Mouse (Mus musculus): Measurements from ENCODE around the gene Gm28051. TPM values are rescaled to one million over a fixed set of nuclear protein-coding genes. Genes with fewer than 3 reads are reported as not detected.

Gene Gm28051
- not detected in 2 replicates for polyA plus RNA-seq (2015; fragmentation: Nextera tagmentation; extraction: Ambion mirVana)

DNA sequence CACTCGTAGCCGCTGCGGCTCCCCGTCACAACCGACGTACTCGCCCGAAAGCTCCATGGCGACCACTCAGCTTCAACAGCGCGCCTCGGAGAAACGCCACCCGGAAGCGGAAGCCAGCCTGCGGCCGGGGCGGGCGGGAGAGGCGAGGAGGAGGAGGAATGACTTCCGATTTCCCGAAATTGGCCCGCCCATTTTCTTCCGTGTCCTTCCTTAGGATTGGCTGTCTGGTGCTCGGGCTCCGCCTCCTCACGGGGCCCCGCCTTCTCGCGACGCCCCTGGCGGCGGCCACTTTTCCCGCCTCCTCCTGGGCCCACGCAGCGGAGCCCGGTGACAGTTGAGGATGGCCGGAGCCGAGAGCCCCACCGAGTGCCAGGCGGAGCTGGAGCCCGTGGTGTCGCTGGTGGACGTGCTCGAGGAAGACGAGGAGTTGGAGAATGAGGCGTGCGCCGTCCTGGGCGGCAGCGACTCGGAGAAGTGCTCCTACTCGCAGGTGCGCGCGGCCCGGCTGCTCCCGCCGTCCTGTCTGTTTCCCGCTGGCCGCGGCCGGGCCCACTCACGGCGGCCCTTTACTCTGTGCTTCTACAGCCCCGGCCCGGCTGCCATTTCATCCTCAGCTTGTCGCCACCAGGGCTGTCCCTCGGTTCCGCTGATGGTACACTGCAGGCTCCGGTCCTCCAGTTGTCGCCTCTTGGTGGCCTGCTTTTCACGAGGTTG is at the start of gene Gm28051, which contains the start of the genes Gon7 and Ubr7:
Gene Gm28051 (minus strand): TSS at position 77 of the 714 bp plus-strand sequence.
Gene Gon7 (minus strand): TSS at position 115 of the 714 bp plus-strand sequence.
Gene Ubr7 (plus strand): TSS at position 279 of the 714 bp plus-strand sequence.
- Histone ChIP-seq H3K9me3 (replicated peaks) (no peaks in the 10 kb centered on the region), H3K27me3 (no peaks in the 10 kb centered on the region), H3K36me3 (ENCODE audit: poor library complexity, severe bottlenecking) (peaks cover 14% of the 10 kb centered on the region), H3K4me3 (peak within 1 kb of the TSS; percentile 89), H3K4me2 (peak within 1 kb of the TSS; percentile 92), H3K27ac (peak within 1 kb of the TSS; percentile 86), H3K4me1 (peaks cover 33% of the 10 kb centered on the region), H3K9ac (peak within 1 kb of the TSS; percentile 91)
- under 1% methylated on average over 73 of the region's 73 CpGs for WGBS
- ATAC-seq = peak; percentile 98

DNA sequence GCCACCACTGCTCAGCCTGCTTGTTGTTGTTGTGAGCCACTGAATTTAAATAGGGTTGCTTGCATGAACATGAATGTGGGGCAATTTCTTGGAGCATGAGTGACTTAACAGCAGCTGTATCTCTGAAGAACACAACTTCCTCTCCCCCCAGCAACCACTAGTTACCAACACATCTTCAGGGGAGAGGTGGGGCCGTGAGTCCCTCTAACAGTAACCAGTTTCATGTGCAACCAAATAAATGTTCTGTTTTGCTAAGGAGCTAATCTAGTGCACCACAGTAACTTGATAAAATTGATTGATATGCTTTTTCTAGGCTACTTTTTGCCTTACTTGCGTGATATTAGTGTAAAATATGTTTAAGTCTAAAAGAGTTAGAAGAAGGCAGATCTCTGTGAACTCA is 42.0 kb upstream of the Gm28051 start:
- Histone ChIP-seq H3K36me3 (ENCODE audit: poor library complexity, severe bottlenecking) (peaks cover 14% of the 10 kb centered on the region), H3K4me2 (no peak overlapping the region), H3K4me1 (no peaks in the 10 kb centered on the region), H3K9ac (no peak overlapping the region), H3K9me3 (replicated peaks) (no peaks in the 10 kb centered on the region), H3K27ac (no peak overlapping the region), H3K27me3 (no peaks in the 10 kb centered on the region), H3K4me3 (no peak overlapping the region)
- no peak for ATAC-seq
- WGBS = over 99% methylated on average over 2 of the region's 2 CpGs

- ATAC-seq = no peak
- H3K4me3 ChIP-seq = no peak overlapping the region
- no peak overlapping the region for H3K27ac ChIP-seq
- no peak overlapping the region for H3K9ac ChIP-seq
- H3K27me3 ChIP-seq = no peaks in the 10 kb centered on the region
- no peaks in the 10 kb centered on the region for H3K9me3 ChIP-seq (replicated peaks)
- H3K4me1 ChIP-seq = no peaks in the 10 kb centered on the region
- 89% methylated on average over 7 of the region's 7 CpGs for WGBS
- peaks cover 81% of the 10 kb centered on the region for H3K36me3 ChIP-seq (ENCODE audit: poor library complexity, severe bottlenecking)
- H3K4me2 ChIP-seq = no peak overlapping the region
Observed at GRCm38 (mm10) chr12:102787927-102788326, 30.4 kb upstream of the Gm28051 start.

DNA sequence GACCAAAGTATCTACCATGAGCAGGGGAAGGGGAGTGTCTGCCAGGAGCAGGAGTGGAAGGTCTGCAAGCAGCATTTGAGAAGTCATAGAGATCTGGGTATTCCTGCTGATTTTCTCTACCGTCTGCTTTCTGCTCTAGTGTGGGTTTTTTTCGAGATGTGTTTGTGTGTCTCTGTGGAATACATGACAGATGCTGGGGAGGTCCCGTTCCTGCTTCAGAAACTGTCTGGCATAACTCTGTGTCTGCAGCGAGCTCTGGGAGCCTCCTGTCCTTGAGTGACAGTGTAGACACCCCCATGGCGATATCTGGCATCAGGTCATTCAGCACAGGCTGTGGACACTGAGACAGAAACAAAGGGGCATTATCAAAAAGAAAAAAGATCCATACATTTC is 28.0 kb upstream of the Gm28051 start:
- Histone ChIP-seq H3K27ac (no peak overlapping the region), H3K36me3 (ENCODE audit: poor library complexity, severe bottlenecking) (peaks cover 70% of the 10 kb centered on the region), H3K4me2 (no peak overlapping the region), H3K27me3 (no peaks in the 10 kb centered on the region), H3K9me3 (replicated peaks) (no peaks in the 10 kb centered on the region), H3K4me1 (peaks cover 2% of the 10 kb centered on the region; the same call in 1 of the 2 replicates), H3K9ac (no peak overlapping the region), H3K4me3 (no peak overlapping the region)
- no peak for ATAC-seq
- WGBS = 87% methylated on average over 5 of the region's 5 CpGs

DNA sequence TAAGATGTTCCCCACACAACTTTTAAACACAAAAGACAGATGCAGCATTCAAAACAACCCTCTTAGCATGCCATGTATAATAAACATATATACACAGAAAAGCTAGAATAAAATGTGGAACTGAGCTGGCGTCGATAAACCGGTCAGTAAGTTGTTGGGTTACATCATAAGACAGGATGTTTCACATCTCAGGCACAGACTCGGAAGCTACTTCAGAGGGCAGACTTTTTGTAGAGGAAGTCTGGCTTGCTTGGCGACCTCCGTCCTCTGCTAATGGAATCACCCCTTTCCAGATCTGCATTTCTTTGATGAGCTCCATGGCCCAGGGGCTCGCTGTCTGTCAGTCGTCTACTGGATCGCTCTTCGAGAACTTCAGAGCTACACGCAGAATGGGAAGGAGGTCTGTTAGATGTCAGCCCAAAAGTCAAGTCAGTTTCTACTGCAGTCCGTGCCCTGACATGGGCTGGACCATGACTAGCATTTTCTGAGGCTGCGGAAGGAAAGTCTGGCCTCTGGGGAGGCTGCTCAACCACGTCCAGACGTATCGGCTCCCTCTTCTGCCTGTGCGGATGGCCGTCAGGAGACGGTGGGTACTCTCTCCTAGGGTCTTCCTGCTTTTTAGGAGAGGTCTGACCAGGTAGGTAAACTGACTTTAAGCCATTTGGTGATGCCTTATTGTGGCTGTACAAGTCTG is 27.5 kb upstream of the Gm28051 start:
- Histone ChIP-seq H3K36me3 (ENCODE audit: poor library complexity, severe bottlenecking) (peaks cover 65% of the 10 kb centered on the region), H3K4me1 (peaks cover 2% of the 10 kb centered on the region; the same call in 1 of the 2 replicates), H3K4me2 (no peak overlapping the region), H3K9me3 (replicated peaks) (no peaks in the 10 kb centered on the region), H3K9ac (no peak overlapping the region), H3K4me3 (no peak overlapping the region), H3K27me3 (no peaks in the 10 kb centered on the region), H3K27ac (no peak overlapping the region)
- 95% methylated on average over 19 of the region's 19 CpGs for WGBS
- ATAC-seq = no peak

DNA sequence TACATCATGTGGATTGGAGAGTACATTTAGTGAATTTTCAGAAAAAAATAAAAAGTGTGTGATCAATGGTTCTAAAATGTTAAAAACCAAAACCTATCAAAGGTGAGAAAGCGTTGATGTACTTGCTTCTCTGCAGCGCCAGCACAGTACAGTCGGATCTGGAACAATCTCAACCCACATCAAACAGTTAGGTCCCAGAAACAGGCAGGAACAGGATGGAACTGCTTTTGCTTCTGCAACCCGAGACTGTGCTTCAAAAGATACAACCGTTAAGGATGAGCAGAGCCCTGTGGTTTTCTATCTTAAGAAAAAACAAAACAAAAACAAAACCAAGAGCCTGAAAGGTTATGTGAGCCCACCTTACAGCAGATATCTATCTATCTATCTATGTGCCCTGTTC is 25.3 kb upstream of the Gm28051 start:
- 96% methylated on average over 5 of the region's 5 CpGs for WGBS

DNA sequence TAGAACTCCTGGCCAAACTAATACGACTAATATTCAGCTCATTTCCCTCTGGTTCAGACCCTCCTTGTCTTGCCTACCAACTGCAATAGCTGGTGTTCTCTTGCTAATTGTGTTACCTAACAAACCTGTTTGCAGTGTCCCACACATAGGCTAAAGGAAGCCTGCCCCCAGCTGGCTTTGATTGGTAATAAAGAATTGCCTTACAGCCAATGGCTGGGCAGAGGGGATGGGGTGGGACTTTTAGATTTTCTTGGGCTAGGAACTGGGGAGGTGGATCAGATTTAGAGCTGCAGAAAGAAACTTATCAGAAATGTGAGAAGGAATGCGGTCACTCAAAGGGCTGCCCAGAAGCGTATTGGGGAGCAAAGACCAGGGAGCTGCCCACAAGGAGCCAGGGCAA is 21.9 kb upstream of the Gm28051 start:
- no peak overlapping the region for H3K4me2 ChIP-seq

More for the DNA sequence above, 25.3 kb upstream of the Gm28051 start:
- Histone ChIP-seq H3K4me3 (no peak overlapping the region), H3K4me1 (peaks cover 2% of the 10 kb centered on the region; the same call in 1 of the 2 replicates), H3K36me3 (ENCODE audit: poor library complexity, severe bottlenecking) (peaks cover 53% of the 10 kb centered on the region), H3K9ac (no peak overlapping the region), H3K4me2 (no peak overlapping the region), H3K27me3 (no peaks in the 10 kb centered on the region), H3K9me3 (replicated peaks) (no peaks in the 10 kb centered on the region), H3K27ac (no peak overlapping the region)
- no peak for ATAC-seq

GRCm38 (mm10) chr12:102778151-102778550 is 20.6 kb upstream of the Gm28051 start:
- no peak overlapping the region for H3K9ac ChIP-seq
- no peak for ATAC-seq

More for the DNA sequence above, 21.9 kb upstream of the Gm28051 start:
- Histone ChIP-seq H3K9me3 (replicated peaks) (no peaks in the 10 kb centered on the region), H3K9ac (no peak overlapping the region), H3K4me3 (no peak overlapping the region), H3K36me3 (ENCODE audit: poor library complexity, severe bottlenecking) (peaks cover 57% of the 10 kb centered on the region), H3K27ac (no peak overlapping the region), H3K4me1 (peaks cover 2% of the 10 kb centered on the region; the same call in 1 of the 2 replicates), H3K27me3 (no peaks in the 10 kb centered on the region)
- WGBS = 55% methylated on average over 3 of the region's 3 CpGs
- ATAC-seq = no peak

DNA sequence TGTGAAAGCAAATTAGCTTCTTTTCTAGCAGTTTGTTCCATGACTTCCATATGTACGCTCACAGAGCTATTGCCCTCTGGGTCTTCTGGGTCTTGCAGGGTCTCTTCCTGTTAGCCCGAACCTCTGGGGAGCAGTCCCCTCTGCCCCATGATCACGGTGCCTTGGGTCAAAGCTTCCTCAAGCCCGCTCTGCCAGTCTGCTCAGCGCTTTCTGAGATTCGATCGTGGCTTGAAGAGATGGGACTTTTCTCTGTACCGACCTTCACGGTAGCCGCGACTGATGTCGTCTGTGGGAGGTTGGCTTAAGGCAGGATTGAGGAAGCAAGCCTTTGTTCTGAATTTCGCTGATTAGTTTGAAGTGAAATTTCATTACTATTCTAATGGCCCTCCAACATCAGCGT is 18.5 kb upstream of the Gm28051 start:
- no peaks in the 10 kb centered on the region for H3K9me3 ChIP-seq (replicated peaks)
- WGBS = 93% methylated on average over 14 of the region's 14 CpGs
- no peaks in the 10 kb centered on the region for H3K27me3 ChIP-seq
- H3K36me3 ChIP-seq (ENCODE audit: poor library complexity, severe bottlenecking) = peaks cover 71% of the 10 kb centered on the region
- no peak overlapping the region for H3K9ac ChIP-seq
- no peak overlapping the region for H3K4me2 ChIP-seq
- no peak overlapping the region for H3K4me3 ChIP-seq
- ATAC-seq = no peak
- no peak overlapping the region for H3K27ac ChIP-seq
- no peaks in the 10 kb centered on the region for H3K4me1 ChIP-seq

More at GRCm38 (mm10) chr12:102778151-102778550, 20.6 kb upstream of the Gm28051 start:
- WGBS = 86% methylated on average over 5 of the region's 5 CpGs
- Histone ChIP-seq H3K4me2 (no peak overlapping the region), H3K4me3 (no peak overlapping the region), H3K36me3 (ENCODE audit: poor library complexity, severe bottlenecking) (peaks cover 60% of the 10 kb centered on the region), H3K4me1 (peaks cover 2% of the 10 kb centered on the region; the same call in 1 of the 2 replicates), H3K27ac (no peak overlapping the region), H3K9me3 (replicated peaks) (no peaks in the 10 kb centered on the region), H3K27me3 (no peaks in the 10 kb centered on the region)

DNA sequence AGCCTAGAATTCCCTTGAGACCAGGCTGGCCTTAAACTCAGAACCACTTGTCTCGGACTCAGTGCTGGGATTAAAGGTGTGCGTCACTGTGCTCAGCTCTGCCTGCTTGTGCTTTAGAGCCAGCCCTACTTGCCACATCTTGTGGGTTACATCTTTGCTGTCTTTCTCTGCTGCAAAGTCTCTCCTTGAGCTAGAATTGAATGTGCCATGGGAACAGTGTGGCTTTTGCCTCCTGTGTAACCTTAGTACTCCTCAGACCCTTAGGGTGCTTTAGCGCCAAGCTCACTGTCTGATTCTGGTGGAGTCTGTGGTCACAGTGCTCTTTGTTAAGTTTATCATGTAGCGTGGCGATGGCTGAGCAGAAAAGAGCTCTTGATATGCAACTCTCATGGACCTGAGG is 15.1 kb upstream of the Gm28051 start:
- H3K36me3 ChIP-seq (ENCODE audit: poor library complexity, severe bottlenecking) = peaks cover 96% of the 10 kb centered on the region
- 98% methylated on average over 5 of the region's 5 CpGs for WGBS
- H3K27me3 ChIP-seq = no peaks in the 10 kb centered on the region
- ATAC-seq = no peak
- no peak overlapping the region for H3K4me2 ChIP-seq
- H3K4me3 ChIP-seq = no peak overlapping the region
- H3K9ac ChIP-seq = no peak overlapping the region
- H3K27ac ChIP-seq = no peak overlapping the region
- H3K9me3 ChIP-seq (replicated peaks) = no peaks in the 10 kb centered on the region
- H3K4me1 ChIP-seq = no peaks in the 10 kb centered on the region

DNA sequence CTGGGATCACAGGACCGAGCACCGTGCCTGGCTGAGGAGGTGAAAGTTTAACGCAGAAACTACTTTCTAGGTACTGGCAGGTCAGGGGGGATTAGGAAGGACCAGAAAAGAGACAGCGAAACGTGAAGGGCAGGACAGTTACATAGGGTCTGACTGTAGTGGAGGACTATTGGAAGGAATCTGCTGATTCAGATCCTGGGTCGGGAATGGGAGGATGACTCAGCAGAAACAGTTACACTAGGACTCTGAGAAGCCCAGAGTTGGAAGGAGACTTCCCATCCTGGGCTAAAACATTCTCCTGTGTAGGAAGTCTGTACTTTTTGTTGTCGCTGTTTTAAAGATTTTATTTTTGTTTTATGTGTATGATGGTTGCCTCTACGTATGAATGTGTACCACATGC is 14.0 kb upstream of the Gm28051 start:
- Histone ChIP-seq H3K9me3 (replicated peaks) (no peaks in the 10 kb centered on the region), H3K4me1 (no peaks in the 10 kb centered on the region), H3K4me2 (no peak overlapping the region), H3K9ac (no peak overlapping the region), H3K27me3 (no peaks in the 10 kb centered on the region), H3K36me3 (ENCODE audit: poor library complexity, severe bottlenecking) (peaks cover 95% of the 10 kb centered on the region), H3K27ac (no peak overlapping the region), H3K4me3 (no peak overlapping the region)
- WGBS = 97% methylated on average over 8 of the region's 8 CpGs
- no peak for ATAC-seq

GRCm38 (mm10) chr12:102769000-102769399 is 11.4 kb upstream of the Gm28051 start:
- no peak overlapping the region for H3K9ac ChIP-seq
- H3K36me3 ChIP-seq (ENCODE audit: poor library complexity, severe bottlenecking) = peaks cover 89% of the 10 kb centered on the region
- H3K27me3 ChIP-seq = no peaks in the 10 kb centered on the region
- H3K4me1 ChIP-seq = no peaks in the 10 kb centered on the region
- H3K4me2 ChIP-seq = no peak overlapping the region
- H3K9me3 ChIP-seq (replicated peaks) = no peaks in the 10 kb centered on the region
- H3K27ac ChIP-seq = no peak overlapping the region
- ATAC-seq = no peak
- H3K4me3 ChIP-seq = no peak overlapping the region
- WGBS = 93% methylated on average over 4 of the region's 4 CpGs

Data from forebrain, embryonic 13.5 days (tissue).